Mouse (Mus musculus) heart, adult 2 months (tissue): ENCODE results near the gene Sema4g.

Experiments
- CTCF ChIP-seq: fragments of 200-600 bp; IDR thresholded peaks from 2 replicates; pipeline ENCODE4 v1.8.1; 2022; ENCODE audit warnings: antibody characterized with exemption, mild to moderate bottlenecking, moderate library complexity
- EP300 ChIP-seq: fragments of 200-500 bp; IDR thresholded peaks from 2 replicates; pipeline ENCODE4 v1.6.1; 2011; ENCODE audit warnings: low read depth, low read length, control low read depth; ENCODE audit not compliant: insufficient read depth
- POLR2A ChIP-seq: fragments of 200-500 bp; IDR thresholded peaks from 2 replicates; pipeline ENCODE4 v1.6.1; 2011; ENCODE audit warnings: mild to moderate bottlenecking, low read depth, low read length, control low read depth; ENCODE audit not compliant: insufficient read depth

- TF ChIP-seq CTCF = no peak
- no peak for TF ChIP-seq POLR2A
- TF ChIP-seq EP300 = no peak
Observed at GRCm38 (mm10) chr19:45010646-45011045, 21.7 kb downstream of the Sema4g start.
